Mouse (Mus musculus) ES-E14 (cell line): Measurements from ENCODE around the gene Srxn1.

Experiments
- CHD2 ChIP-seq: IDR thresholded peaks from 2 replicates; pipeline ENCODE4 v1.6.1; 2014; ENCODE audit warnings: mild to moderate bottlenecking, low read depth, low read length, inconsistent platforms
- HCFC1 ChIP-seq: IDR thresholded peaks from 2 replicates; pipeline ENCODE4 v1.6.1; 2012; ENCODE audit warnings: low read length, inconsistent platforms, borderline replicate concordance; ENCODE audit not compliant: insufficient read depth
- MAFK ChIP-seq: IDR thresholded peaks from 2 replicates; pipeline ENCODE4 v1.6.1; 2014; ENCODE audit warnings: mild to moderate bottlenecking, low read depth, low read length, inconsistent platforms; ENCODE audit not compliant: insufficient read depth
- ZC3H11A ChIP-seq: IDR thresholded peaks from 2 replicates; pipeline ENCODE4 v1.6.1; 2012; ENCODE audit warnings: low read depth, mild to moderate bottlenecking, inconsistent platforms, low read length, borderline replicate concordance
- ZNF384 ChIP-seq: IDR thresholded peaks from 2 replicates; pipeline ENCODE4 v1.6.1; 2012; ENCODE audit warnings: low read depth, low read length, inconsistent platforms

DNA sequence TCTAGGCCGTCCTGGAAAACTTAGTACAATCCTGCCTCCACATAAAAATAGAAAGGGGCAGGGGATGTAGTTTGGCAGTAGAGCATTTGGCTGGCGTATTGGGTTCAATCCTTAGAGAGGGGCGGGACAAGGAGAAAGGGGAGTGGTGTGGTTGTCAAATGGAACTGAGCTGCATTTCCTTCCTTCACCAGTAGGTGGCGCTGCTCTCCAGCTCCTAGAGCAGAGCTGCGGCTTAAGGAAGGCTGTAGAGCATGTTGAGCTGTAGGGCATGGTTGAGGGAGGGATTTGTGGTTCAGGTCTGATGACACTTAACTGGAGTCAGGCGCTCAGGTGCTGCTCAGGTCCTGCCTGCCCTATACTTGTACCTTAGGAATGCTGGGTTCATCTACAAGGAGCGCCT is 6.6 kb downstream of the Srxn1 start:
- TF ChIP-seq CHD2, result no peak
- TF ChIP-seq ZC3H11A, result peak; percentile 90
- TF ChIP-seq HCFC1, result 0 out of 2 replicates have a peak, but pooled peaks have one; percentile 60
- TF ChIP-seq MAFK, result no peak
- TF ChIP-seq ZNF384, result no peak
